Mouse (Mus musculus): ENCODE measurements around the gene Krt88. TPM values are rescaled to one million over a fixed set of nuclear protein-coding genes. Genes with fewer than 3 reads are reported as not detected.

The Krt88 gene
- polyA plus RNA-seq (2015; fragmentation: Illumina TruSeq; extraction: RNeasy Lipid Tissue Mini Kit (QIAGEN cat#74804); ENCODE audit: insufficient read depth, low replicate concordance), result not detected

DNA sequence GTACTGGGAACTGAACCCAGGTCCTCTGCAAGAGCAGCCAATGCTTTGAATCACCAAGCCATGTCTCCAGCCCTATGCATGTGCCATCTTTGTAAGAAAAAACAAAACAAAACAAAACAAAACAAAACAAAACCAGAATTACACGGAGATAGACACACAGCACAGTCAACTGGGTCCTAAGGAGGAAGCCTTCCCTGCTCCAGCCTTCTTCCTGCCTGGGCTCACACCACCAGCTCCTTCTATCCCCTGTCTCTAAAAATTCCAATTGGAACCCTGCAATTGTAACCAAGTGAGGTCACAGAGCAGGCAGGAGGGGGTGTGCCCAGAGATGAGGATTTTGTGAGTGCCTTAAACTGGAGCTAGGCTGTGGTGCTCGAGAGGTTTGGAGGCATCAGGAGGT is at the start of gene Krt88:
Gene Krt88 (plus strand): TSS at position 301 of the 400 bp plus-strand sequence.

DNA sequence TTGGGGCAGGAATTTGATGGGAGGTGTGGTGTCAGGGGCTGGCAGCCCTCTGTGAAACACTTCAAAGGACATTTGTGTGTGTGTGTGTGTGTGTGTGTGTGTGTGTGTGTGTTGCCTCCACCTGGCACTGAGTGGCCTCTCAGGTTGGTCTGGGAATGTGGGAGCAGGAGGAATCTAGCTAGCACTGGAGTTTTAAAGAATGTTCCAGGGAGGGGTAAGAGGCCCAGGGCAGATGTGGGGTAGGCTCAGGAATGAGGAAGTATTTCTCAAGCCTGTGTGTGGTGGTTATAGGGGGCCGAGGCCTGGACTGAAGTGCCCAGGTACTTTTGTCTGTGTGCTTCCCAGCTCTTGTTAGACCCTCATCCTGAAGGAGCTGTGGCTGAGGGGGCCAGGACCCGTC is 36.8 kb upstream of the Krt88 start, which contains the start of gene Krt7:
Gene Krt7 (plus strand): TSS at position 269 of the 400 bp plus-strand sequence.

DNA sequence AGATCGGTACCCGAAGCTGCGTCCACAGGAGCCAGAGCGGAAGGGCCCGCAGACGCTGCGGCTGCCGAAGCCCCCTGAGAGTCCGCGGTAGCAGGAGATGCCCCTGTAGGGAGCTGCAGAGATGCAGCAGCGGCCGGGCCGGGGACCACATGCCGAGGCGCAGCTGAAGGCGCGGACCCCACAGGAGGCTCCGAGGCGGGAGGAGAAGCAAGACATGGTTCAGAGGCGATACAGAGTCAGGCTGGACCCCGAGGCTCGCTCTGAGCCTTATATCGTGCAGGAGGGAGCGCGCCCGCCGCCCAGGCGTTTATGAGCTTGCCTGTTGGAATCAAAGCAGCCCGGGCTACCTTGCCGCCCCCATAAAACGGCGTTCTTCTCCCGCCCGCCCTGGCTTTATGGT is 9.0 kb upstream of the Krt88 start, which contains the start of gene Krt87:
Gene Krt87 (minus strand): TSS at position 250 of the 400 bp plus-strand sequence.

DNA sequence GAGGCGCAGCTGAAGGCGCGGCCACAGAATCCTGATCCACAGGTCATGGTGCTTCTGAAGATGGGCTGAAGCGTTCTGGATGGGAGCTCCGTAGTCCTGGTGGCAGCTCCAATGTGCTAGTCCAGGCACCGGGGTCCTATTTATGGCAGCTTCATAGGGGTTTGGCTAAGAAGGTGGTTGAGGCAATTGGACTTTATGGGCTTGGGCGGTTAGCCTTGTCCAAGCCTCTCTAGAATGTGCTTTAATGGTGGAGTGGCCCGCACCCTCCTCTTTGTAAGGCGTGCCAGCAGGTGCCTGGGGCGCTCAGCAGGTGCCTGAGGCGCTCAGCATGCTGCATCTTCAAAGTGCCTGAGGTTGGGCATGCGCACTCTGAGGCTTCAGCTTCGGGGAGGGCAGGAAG is 16.1 kb downstream of the Krt88 start, which contains the start of gene Krt81:
Gene Krt81 (minus strand): TSS at position 101 of the 400 bp plus-strand sequence.

DNA sequence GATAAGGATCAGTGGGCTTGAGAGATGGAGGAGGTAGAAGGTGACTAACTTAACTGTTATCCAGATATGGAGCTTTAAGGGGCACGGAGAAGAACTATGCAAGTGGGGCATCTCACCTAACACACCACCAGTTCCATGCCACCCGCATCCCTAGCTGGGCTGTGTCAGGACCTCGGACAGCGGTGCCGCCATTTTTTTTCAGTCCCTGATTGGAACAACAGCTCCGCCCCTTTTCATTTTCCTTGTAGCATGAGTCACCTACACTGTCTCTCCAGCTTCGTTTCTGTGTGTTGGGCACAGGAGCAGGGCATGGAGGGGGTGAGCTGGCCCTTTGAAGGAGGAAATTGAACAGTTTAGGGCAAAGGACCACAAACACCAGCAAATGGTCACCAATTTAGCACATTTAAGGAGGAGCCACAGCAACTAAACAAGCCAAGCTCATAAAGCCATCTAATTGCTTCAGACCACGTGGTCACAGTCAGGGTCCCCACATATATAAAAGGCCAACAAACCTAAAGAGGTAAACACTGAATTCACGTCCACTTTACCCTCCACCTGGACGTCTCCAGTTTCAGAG is 25.5 kb downstream of the Krt88 start, which contains the start of gene Krt86:
Gene Krt86 (plus strand): TSS at position 527 of the 577 bp plus-strand sequence.

DNA sequence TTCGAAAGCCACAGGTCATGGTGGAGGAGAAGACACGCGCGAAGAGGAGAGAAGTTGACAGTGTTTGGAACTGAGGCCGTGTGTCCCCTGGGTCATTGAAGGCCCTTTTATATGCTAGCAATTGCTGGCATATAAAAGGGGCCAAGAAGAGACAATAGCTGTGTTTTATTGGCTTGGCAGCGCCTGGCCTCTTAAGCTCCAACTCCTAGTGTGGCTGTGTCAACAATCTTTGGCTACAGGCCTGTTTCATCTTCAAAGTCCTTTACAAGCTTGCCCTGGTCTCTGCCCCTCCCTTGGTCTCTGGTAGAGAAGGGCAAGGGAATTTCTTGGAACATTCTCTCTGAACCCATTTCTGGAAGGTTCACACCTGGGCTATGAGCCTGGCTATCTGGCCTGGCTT is 43.9 kb downstream of the Krt88 start, which contains the start of gene Krt83:
Gene Krt83 (minus strand): TSS at position 82 of the 400 bp plus-strand sequence.

Other genes with a start within 250 kb of the Krt88 start
- gene Grasp, start 223.6 kb upstream of the Krt88 start, polyA plus RNA-seq (2015; fragmentation: Illumina TruSeq; extraction: RNeasy Lipid Tissue Mini Kit (QIAGEN cat#74804); ENCODE audit: insufficient read depth, low replicate concordance), result 1.1 TPM
- 30.7 TPM for gene Nr4a1, start 193.5 kb upstream of the Krt88 start, polyA plus RNA-seq (2015; fragmentation: Illumina TruSeq; extraction: RNeasy Lipid Tissue Mini Kit (QIAGEN cat#74804); ENCODE audit: insufficient read depth, low replicate concordance)
- 6.4 TPM for gene Atg101, start 163.5 kb upstream of the Krt88 start, polyA plus RNA-seq (2015; fragmentation: Illumina TruSeq; extraction: RNeasy Lipid Tissue Mini Kit (QIAGEN cat#74804); ENCODE audit: insufficient read depth, low replicate concordance)
- gene 6030408B16Rik, start 154.5 kb upstream of the Krt88 start, polyA plus RNA-seq (2015; fragmentation: Illumina TruSeq; extraction: RNeasy Lipid Tissue Mini Kit (QIAGEN cat#74804); ENCODE audit: insufficient read depth, low replicate concordance), result not detected
- gene Krt80, start 77.6 kb upstream of the Krt88 start, polyA plus RNA-seq (2015; fragmentation: Illumina TruSeq; extraction: RNeasy Lipid Tissue Mini Kit (QIAGEN cat#74804); ENCODE audit: insufficient read depth, low replicate concordance), result 6.9 TPM
- 1.7 TPM for gene Krt7, start 36.7 kb upstream of the Krt88 start, polyA plus RNA-seq (2015; fragmentation: Illumina TruSeq; extraction: RNeasy Lipid Tissue Mini Kit (QIAGEN cat#74804); ENCODE audit: insufficient read depth, low replicate concordance)
- not detected for gene Krt87, start 8.9 kb upstream of the Krt88 start, polyA plus RNA-seq (2015; fragmentation: Illumina TruSeq; extraction: RNeasy Lipid Tissue Mini Kit (QIAGEN cat#74804); ENCODE audit: insufficient read depth, low replicate concordance)
- not detected for gene Krt81, start 16.0 kb downstream of the Krt88 start, polyA plus RNA-seq (2015; fragmentation: Illumina TruSeq; extraction: RNeasy Lipid Tissue Mini Kit (QIAGEN cat#74804); ENCODE audit: insufficient read depth, low replicate concordance)
- gene Krt86, start 25.7 kb downstream of the Krt88 start, polyA plus RNA-seq (2015; fragmentation: Illumina TruSeq; extraction: RNeasy Lipid Tissue Mini Kit (QIAGEN cat#74804); ENCODE audit: insufficient read depth, low replicate concordance), result not detected
- not detected for gene Krt83, start 43.8 kb downstream of the Krt88 start, polyA plus RNA-seq (2015; fragmentation: Illumina TruSeq; extraction: RNeasy Lipid Tissue Mini Kit (QIAGEN cat#74804); ENCODE audit: insufficient read depth, low replicate concordance)
- not detected for gene Gm49425, start 69.5 kb downstream of the Krt88 start, polyA plus RNA-seq (2015; fragmentation: Illumina TruSeq; extraction: RNeasy Lipid Tissue Mini Kit (QIAGEN cat#74804); ENCODE audit: insufficient read depth, low replicate concordance)
- not detected for gene Krt84, start 85.1 kb downstream of the Krt88 start, polyA plus RNA-seq (2015; fragmentation: Illumina TruSeq; extraction: RNeasy Lipid Tissue Mini Kit (QIAGEN cat#74804); ENCODE audit: insufficient read depth, low replicate concordance)
- not detected for gene Krt82, start 102.9 kb downstream of the Krt88 start, polyA plus RNA-seq (2015; fragmentation: Illumina TruSeq; extraction: RNeasy Lipid Tissue Mini Kit (QIAGEN cat#74804); ENCODE audit: insufficient read depth, low replicate concordance)
- not detected for gene Krt90, start 115.2 kb downstream of the Krt88 start, polyA plus RNA-seq (2015; fragmentation: Illumina TruSeq; extraction: RNeasy Lipid Tissue Mini Kit (QIAGEN cat#74804); ENCODE audit: insufficient read depth, low replicate concordance)
- not detected for gene Krt75, start 126.2 kb downstream of the Krt88 start, polyA plus RNA-seq (2015; fragmentation: Illumina TruSeq; extraction: RNeasy Lipid Tissue Mini Kit (QIAGEN cat#74804); ENCODE audit: insufficient read depth, low replicate concordance)
- not detected for gene Gm5414, start 180.4 kb downstream of the Krt88 start, polyA plus RNA-seq (2015; fragmentation: Illumina TruSeq; extraction: RNeasy Lipid Tissue Mini Kit (QIAGEN cat#74804); ENCODE audit: insufficient read depth, low replicate concordance)
- not detected for gene Gm5478, start 199.6 kb downstream of the Krt88 start, polyA plus RNA-seq (2015; fragmentation: Illumina TruSeq; extraction: RNeasy Lipid Tissue Mini Kit (QIAGEN cat#74804); ENCODE audit: insufficient read depth, low replicate concordance)
- not detected for gene Krt6b, start 232.5 kb downstream of the Krt88 start, polyA plus RNA-seq (2015; fragmentation: Illumina TruSeq; extraction: RNeasy Lipid Tissue Mini Kit (QIAGEN cat#74804); ENCODE audit: insufficient read depth, low replicate concordance)
- gene Krt6a, start 246.6 kb downstream of the Krt88 start, polyA plus RNA-seq (2015; fragmentation: Illumina TruSeq; extraction: RNeasy Lipid Tissue Mini Kit (QIAGEN cat#74804); ENCODE audit: insufficient read depth, low replicate concordance), result not detected